Mouse (Mus musculus) kidney, postnatal 10 days (tissue): ENCODE data around the gene Npas1.
A peak's percentile ranks its signal among the peaks of the same experiment; 100 is the strongest.

Experiments used
- DNase-seq: peaks from one replicate; pipeline ENCODE4 v3.0.0; 2021; ENCODE audit warnings: mixed read lengths

Gene Npas1

DNA sequence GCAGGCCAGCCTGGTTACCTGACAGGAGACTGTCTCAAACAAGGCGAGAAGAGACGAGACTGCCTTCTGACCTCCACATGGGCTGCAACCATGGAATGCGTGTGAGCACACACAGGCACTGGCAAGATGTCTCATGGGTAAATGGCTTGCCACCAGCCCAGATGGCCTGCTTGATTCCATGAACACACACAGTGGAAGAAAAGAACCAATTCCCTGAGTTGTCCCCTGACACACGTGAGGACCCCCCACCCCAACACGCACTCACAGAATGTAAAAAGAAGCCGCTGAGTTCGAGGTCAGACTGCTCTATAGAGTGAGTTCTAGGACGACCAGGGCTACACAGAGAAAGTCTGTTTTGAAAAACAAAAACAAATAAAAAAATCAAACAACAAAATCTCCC is at the start of gene Npas1:
Npas1 (minus strand) TSS at position 101 of the 400 bp plus-strand sequence.
- DNase-seq: no peak

DNA sequence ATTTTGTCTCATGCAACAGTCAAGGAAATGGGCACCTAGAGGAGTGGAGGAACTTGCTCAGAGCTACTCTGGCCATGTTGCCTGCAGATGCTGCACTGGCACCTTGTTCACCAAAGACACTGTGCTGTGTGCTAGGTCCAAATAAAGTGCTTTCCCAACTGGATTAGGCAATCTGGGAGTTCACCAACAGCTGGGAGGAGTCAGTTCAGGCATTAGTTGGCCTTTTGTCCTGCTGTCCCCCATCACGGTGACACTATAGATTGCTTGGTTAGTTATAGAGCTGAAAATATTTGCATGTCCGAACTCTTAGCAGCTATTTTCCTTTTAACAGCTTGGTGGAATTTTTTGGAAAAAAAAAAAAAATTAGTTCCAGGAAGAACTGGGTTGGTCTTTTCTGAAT is 48.5 kb upstream of the Npas1 start:
- DNase-seq: no peak

DNA sequence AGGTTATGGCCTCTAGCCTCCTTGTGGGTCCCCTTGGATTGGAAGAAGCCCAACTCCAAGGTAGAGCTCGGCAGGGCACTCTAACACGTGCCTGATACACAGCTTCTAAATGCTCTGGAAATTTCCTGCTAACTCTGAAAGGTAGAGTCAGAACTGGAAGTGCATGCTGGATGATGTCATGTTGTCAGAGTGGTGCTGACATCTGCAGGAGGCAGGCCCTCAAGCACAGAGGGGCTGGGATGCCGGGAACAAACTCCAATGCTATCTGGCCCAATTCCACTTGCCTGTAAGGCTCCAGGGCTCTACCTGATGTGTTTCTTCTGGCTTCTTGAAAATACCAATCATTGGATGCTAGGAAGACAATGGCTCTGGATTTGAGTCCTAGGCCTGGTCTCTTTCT is 47.9 kb upstream of the Npas1 start:
- DNase-seq: no peak

DNA sequence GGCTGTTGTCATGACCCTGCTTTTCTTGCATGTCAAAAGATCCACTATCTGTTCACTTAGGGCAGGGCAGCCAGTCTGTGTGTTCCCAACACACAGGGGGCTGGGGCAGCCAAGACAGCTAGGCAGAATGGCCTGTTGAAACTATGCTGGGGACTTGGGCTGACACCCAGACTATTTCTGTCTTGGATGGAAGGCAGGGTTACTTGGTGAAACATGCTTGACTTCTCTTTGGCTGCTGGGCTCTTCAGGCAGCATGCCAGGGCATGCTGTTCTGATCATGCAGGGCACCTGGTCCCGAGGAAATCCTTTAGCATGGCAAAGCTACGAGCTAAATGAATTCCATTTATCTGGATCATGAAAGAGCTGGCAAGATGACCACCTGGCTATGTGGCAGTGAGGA is 46.8 kb upstream of the Npas1 start:
- no peak for DNase-seq

DNA sequence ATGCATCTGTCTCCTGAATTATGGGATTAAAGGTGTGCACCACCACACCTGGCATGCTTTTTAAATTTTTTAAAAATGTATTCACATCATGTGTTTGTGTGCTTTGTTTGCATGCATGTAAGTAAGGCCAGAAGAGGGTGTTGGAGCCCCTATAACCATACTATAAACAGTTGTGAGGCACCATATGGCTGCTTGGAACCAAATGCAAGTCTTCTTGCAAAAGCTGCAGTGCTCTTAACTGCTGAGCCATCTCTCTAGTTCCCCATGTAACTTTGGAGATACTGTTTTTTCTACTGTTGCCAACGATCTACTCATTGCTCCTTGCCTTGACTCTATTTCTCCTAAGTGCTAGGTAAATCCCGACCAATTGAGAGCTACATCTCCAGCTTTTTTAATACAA is 41.8 kb upstream of the Npas1 start:
- DNase-seq: no peak

DNA sequence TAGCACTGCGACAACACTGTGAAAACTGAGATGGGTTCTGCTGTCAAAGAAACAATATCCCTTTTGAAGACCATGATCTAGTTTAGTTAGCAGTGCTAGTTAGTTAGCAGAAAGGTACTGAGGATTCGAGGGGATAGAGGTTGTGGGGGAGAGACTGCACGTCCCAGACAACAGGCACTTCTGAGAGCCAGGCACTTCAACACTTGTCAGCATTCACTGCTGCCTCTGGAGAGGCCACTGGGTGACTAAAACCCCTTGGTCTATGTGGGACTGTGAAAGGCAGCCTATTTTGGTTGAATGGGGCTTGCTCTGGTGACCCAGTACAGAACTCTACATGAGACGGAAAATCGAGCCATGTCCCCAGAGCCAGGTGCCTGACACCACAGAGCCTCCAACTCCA is 39.7 kb upstream of the Npas1 start:
- DNase-seq: no peak

DNA sequence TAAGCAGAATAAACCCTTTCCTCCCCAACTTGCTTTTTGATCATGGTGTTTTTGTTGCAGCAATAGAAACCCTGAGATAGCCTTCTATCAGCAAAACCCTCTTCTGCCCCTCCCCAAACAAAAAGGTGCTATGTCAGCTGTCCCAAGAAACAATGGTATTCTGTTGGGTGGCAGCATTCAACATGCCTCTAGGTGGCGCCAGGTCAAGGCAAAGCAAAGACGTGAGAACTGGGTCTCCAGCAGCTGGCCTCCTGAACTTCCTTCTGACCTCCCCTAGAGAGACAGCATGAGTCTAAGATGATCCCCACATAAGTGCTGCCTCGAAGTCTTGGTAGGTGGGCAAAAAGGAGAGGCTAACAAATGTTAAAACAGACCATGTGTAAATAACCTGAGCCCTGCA is 29.8 kb upstream of the Npas1 start:
- DNase-seq: peak; percentile 82

DNA sequence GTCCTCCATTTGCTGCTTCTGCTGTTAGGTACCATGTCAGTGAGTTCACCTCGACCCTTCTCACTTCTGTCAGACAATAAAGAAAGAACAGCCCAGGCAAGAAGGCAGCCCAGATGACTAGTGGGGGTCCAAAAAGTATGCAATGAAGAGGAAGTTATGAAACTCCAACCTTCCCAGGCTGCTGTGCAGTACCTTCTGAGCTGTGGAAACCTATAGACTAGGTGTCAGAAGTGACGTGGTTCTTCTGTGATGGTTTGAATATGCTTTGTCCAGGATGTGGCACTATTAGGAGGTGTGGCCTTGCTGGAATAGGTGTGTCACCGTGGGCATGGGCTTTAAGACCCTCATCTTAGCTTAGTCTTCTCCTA is 27.7 kb upstream of the Npas1 start:
- DNase-seq: no peak

DNA sequence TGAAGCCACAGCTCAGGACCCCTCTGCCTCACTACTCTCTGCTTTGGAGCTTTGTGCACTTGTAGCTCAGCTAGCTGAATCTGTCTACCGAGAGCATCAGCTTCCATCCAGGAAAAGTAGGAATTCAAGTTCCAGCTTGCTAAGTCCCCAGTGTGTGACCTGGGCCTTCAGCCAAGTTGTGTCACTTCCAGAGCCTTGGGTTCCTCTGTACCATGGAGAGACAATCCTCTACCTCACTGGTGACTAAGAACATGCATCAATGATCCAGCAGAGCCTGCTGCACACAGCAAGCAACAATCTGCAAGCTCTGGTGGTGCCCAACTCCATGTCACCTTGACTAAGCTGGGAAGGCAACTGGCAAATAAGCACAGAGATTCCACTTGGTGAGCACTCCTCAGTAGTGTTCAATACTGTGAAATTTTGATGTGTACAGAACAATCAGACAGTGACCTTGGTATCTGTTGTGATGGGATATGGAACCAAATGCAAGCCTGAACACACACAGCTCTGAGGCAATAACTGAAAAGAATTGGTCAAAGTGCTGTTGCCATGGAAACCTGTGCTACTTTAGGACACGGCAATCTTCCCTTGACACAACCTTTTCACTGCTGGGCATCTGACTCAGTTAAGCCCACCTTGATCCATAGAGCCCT is 27.2 kb upstream of the Npas1 start:
- DNase-seq: peak; percentile 30

DNA sequence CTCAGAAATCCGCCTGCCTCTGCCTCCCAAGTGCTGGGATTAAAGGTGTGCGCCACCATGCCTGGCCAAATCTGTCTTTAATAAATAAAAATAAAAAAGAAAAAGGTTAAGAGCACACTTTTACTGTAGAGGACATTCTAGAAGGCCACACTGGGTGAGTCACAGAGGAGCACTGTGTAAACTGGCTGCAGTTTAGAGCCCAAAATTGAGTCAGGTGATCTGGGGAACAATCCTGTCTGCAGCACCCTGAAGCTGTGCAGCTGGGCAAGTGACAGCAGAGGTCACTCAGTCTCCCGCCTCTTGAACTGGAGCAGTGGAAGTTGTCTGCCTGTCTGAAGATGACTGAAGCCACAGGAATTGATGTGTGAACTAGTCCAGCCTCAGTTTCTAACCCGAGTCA is 24.0 kb upstream of the Npas1 start:
- DNase-seq: no peak

DNA sequence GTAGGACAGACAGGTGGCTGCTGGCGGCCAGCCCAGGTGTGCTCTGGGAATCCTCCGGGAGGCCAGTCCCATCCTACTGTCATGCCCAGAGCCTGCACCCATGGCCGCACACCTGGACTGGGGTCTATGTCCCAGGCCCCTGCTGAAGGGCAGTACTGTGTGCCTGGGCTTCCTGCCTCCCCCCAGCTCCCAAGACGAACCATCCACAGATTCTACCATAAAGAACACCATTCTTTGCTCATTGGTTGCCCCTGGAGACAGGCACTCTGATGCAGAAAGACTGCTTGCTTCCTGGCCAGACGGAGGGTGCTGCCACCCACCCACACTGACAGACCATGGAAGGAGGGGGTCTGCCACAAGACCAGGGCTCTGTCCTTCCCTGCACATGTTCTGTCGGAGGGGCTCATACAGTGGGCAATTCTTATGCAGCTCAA is 22.2 kb upstream of the Npas1 start:
- DNase-seq: no peak

DNA sequence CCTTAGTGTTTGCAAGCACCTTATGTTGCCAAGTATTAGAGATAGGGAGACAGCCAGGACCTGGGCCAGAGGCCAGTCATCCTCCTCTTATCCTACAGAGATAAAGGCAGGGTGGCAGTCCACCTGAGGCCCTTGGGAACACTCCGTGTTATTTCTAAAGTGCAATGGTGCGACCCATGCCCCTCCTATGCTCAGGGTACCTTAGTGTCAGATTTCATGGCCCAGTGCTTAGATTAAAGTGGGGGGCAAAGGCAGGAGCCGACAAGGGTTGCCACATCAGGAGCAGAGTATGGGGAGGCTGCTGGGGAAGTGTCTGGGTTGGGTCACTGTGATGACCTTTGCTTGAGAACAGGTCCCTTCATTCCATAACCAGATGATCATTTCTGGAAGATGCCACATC is 18.7 kb upstream of the Npas1 start:
- no peak for DNase-seq

DNA sequence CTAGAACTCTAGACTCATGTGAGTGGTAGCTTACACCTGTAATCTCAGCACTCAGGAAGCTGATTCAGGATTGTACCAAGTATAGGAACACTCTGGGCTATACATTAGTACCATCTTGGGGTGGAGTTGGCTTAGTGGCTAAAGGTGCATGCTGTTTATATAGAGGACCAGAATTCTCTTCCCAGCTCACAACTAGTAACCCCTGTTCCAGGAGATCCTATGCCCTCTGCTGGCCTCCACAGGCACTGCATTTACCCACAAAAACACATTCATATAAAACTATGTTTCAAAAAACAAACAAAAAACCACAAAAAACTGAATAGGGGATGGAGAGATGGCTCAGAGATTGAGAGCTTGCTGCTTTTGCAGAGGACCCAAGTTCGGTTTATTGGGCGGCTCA is 15.8 kb upstream of the Npas1 start:
- peak; percentile 75 for DNase-seq

DNA sequence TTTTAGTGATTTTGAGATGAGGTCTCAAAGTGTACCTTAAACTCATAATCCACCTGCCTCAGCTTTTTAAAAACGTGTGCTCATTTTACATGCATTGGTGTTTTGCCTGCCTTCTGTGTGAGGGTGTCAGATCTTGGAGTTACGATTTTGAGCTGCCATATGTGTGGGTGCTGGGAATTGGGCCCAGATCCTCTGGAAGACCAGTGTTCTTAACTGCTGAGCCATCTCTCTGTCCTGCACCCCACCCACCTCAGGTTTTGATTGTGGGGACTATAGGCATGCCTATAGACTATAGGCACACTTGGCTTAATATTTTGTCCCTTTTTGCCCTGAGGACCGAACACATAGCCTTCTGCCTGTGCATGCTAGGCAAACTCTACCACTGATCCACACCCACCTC is 14.7 kb upstream of the Npas1 start:
- DNase-seq: no peak

DNA sequence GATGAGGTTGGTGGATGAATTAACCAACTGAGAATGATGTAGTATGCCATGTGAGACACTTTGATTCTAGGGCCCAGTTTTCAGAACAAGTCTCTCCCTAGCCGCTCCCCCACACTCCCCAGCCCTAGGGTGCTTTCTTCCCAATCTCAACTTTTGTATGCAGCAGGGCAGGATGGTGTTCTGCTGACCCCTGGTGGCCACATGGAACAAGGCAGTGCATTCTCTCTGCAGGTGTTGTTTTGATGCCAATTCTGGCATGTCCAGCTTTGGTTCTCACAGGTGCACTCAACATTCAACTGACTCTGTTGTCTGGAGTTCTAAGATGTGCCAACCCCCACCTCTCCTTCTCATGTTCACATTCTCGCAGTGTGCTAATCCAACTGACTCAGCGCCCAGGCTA is 14.2 kb upstream of the Npas1 start:
- DNase-seq: peak; percentile 81

DNA sequence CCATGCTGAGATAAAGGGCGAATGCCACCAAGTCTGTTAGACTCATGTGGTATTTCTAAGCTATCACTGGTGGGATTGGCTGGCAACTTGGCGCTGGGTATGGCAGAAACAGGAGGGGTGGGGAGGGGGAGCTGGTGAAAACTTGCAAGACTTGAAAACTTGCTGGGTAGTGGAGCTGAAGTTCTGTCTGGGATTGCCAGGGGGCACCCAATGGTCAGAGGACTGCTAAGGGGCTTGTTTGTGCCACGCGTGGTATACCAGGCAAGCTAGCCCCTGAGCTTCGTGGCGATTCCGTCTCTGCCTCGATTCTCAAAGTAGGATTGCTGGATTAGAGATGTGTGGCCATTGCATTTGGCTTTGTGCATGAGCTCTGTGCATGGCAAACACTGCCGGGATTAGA is 12.4 kb upstream of the Npas1 start:
- DNase-seq: peak; percentile 64

DNA sequence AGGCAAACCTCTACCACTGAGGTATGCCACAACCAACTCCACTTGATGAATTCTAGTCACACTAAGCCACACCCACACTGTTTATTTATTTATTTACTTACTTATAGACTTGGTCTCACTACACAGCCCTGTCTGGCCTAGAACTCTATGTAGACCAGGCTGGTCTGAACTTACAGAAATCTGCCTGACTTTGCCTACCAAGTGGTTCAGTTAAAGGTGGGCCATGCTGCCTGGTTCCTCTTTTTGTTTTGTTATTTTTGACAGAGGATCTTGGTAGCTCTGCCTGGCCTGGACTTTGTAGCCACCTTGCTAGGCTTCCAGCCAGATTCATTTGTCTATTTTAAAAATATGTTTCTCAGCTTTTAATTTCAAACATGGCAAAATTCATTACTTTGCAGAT is 11.3 kb upstream of the Npas1 start:
- DNase-seq: no peak

DNA sequence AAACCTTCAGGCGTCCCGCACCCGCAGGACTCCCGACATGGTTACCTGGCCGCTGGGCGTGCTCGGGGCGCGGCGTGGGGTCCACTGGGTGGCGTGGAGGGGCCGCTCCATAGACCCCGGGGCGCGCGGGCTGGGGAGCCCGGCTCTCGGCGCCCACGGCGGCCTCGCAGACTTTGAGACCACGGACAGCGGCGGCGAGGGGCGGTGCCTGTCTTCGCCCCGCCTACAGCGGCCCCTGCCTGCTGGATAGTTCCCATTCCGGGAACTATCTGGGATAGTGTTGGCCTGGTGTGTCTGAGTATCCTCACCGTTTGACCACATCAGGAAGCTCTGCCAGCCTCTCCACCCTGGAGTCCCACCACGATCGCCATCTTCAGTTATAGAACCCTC is 933 bp downstream of the Npas1 start:
- DNase-seq: peak; percentile 67

DNA sequence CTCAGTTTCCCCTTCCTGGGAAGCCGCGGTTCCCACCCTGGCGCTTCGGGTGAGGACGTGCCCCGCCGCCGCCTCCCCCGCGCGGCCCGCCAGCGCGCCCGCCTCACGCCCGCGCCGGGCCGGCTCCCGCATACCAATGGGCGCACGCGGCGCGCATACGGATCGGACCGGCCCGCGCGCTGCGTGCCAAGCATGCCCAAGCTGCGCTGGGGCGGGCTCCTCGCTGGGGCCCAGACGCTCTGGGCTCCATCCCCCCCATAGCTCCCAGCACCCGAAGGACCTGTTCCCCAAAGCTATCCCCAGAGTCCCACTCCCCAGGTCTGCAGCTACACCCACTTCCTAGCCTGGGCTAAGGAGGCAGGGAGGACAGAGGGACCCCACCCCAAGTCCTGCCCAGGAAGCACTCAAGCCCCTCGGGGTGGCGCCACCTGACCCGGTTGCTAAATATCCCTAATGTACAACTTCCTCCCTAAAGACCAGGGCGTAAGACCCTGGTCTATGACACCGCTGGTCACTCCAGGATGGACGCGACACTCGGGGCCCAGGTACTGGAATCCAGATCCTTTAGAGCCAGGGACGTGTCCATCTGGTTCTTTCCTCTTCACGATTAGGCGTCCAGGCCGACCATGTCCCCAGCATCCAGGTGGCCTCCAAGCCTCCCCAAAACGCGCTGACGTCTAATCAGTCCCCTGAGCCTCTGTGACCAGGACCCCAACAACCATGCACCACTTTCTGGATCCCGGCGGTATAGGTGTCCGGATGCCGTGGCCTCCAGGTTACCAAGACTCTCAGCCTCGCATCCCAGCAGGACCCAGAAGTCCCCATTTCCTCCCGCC is 1.5 kb downstream of the Npas1 start:
- DNase-seq: no peak

DNA sequence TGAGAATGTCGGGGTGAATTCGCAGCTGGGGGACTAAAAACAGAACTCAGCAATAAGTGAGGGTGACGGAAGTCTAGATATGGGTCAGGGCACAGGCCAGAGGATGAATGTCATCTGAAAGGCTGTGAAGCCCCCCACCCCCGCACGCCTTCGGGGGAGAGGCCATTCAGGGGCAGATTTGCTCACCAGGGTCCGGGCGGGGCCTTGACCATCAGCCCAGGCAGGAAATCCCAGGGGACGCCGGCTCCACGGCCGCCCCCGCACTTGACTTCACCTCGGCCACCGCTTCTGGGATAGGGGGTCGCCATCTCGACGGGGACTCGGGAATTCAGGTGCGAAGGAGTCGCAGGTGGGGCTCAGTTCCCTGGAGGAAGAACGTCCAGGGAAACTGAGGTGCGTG is 2.2 kb downstream of the Npas1 start:
- no peak for DNase-seq

DNA sequence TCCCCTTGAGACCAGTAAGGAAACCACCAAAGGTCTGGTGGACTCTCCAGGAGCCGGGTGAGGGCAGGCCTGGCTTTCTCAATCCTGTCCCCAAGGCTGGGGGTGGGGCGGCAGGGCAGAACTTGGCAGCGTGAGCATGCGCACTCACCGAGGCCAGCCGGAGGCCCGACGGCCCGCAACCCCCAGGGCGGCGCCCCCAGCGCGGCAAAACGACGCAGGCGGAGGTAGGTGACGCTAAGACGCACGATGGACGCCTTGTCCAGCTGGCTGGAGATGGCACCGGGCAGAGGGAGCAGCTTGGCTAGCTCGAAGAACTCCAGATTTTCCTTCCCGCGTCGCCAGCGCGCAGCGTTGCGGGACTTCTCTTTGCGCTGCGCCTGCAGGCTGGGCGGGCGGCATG is 3.1 kb downstream of the Npas1 start:
- no peak for DNase-seq

DNA sequence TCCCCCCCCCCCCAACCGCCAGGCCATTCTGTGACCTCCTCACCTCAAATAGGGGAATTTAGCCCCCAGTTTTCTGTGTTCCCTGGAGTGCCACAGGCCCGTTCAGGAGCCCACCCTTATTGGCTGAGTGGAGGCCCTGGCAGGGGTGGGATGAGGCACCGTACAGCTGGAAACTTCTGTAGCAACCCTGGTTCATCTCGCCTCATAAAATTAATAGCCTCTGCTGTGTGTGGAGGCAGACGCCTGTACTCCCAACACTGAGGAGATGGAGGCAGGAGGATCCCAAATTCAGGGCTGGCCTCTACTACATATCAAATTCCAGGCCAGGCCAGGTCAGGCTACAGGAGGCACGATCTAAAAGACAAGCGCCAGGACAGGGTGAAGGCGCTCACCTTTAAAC is 3.7 kb downstream of the Npas1 start:
- DNase-seq: no peak

DNA sequence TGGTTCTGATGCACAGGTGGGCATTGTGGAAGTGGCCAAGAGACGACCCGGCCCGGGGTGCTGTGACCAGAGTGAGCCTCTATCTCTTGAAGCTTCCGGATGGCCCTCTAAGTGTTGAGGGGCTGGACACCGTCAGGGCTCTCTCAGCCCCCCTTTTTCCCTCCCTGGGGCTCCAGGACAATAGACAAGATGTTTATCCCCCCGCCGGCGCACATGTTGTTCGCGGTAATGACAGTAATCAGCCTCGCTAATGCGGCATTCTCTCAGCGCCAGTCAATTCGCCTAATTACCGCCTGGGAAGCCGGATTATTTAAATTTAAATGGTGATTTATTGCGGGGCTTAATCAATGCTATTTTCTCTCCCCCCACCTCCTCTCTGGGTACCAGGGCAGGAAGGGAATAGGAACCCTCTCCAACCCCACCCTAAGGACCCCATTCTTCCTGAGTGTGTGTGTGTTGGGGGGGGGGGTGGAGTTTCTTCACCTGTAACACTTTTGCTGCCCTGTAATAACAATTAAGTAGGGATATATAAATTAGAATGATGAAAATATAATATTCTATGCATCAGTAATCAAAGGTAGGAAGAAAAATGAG is 5.3 kb downstream of the Npas1 start:
- no peak for DNase-seq

DNA sequence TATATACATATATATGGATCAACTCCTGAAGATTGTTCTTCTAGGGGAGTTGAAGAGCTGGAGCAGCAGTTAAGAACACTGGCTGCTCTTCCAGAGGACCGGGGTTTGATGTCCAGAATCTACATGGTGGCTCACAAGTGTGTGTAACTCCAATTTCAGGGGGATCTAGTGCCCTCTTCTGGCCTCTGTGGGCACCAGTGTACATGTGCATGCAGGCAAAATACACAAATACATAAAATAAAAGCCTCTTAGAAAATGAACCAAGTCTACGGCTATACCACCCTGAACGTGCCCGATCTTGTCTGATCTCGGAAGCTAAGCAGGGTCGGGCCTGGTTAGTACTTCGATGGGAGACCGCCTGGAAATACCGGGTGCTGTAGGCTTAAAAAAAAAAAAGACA is 6.0 kb downstream of the Npas1 start:
- DNase-seq: no peak
